Mouse (Mus musculus): ENCODE measurements around the gene Snx4. TPM values are rescaled to one million over a fixed set of nuclear protein-coding genes. Genes with fewer than 3 reads are reported as not detected.

Gene Snx4
- polyA plus RNA-seq, 1 experiment from 2014 or later, result 73.7 TPM

GRCm38 (mm10) chr16:33318059-33318458 is 66.8 kb downstream of the Snx4 start:
- DNase-seq (ENCODE audit: low spot score) (no peak), ATAC-seq (replicated peaks; ENCODE audit: low FRiP score) (no peak)
- Histone ChIP-seq H3K36me3 (ENCODE audit: control insufficient read depth, insufficient read depth, low read length) (no peaks in the 10 kb centered on the region), H3K27me3 (ENCODE audit: control insufficient read depth, insufficient read depth, low read length) (no peaks in the 10 kb centered on the region), H3K4me1 (replicated peaks; ENCODE audit: control insufficient read depth, insufficient read depth, low read length) (no peaks in the 10 kb centered on the region), H3K4me2 (ENCODE audit: low read depth, low read length, severe bottlenecking) (no peak overlapping the region), H3K4me3 (ENCODE audit: low read depth, low read length) (no peak overlapping the region), H3K9ac (ENCODE audit: low read length) (no peak overlapping the region), H3K9me3 (ENCODE audit: control insufficient read depth, low read length) (no peaks in the 10 kb centered on the region), H3K27ac (ENCODE audit: low read depth, low read length) (no peak overlapping the region)
- WGBS, result 93% methylated on average over 7 of the region's 7 CpGs

DNA sequence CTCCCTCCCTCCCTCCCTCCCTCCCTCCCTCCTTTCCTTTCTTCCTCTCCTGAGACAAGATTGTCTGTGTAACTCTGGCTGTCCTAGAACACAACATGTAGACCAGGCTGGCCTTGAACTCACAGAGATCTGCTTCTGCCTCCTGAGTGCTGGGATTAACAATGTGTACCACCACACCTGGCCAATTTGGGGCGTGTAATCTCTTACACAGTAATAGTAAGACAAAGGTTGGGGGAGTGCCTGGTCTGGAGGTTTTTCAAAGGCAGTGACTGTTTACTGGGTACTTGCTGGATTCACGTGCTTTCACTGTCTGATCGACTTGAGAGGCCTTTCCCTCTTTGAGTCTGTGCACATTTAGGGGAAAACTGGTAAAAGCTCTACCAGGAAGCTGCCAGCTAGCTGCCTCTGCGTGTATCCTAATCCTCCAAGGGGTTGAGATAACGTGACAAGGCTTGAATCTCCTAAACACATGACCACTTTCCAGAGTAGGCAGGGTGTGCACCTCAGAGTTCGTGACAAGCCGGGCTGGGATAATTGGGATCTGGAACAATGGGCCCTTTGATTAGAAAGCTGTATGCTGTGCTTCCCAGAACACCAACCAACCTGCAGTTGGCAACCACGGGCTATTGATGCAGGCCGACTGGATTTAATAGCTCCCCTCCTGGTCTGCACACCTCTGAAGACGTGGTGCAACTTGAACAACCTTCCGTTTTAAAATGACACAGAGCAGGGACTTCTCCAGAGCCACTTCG is 74.6 kb downstream of the Snx4 start:
- peak; percentile 66 for DNase-seq (ENCODE audit: low spot score)
- H3K9ac ChIP-seq (ENCODE audit: low read length), result no peak overlapping the region

GRCm38 (mm10) chr16:33326589-33326988 is 75.3 kb downstream of the Snx4 start:
- peak overlapping the region; percentile 26; the same call in 1 of the 2 replicates for H3K27ac ChIP-seq (ENCODE audit: low read depth, low read length)
- WGBS, result 72% methylated on average over 9 of the region's 9 CpGs

More for the DNA sequence above, 74.6 kb downstream of the Snx4 start:
- Histone ChIP-seq H3K27ac (ENCODE audit: low read depth, low read length) (peak overlapping the region; percentile 50; the same call in 1 of the 2 replicates), H3K9me3 (ENCODE audit: control insufficient read depth, low read length) (no peaks in the 10 kb centered on the region; the same call in 1 of the 2 replicates), H3K4me3 (ENCODE audit: low read depth, low read length) (no peak overlapping the region), H3K4me1 (replicated peaks; ENCODE audit: control insufficient read depth, insufficient read depth, low read length) (peaks cover 6% of the 10 kb centered on the region; the same call in 1 of the 2 replicates), H3K36me3 (ENCODE audit: control insufficient read depth, insufficient read depth, low read length) (no peaks in the 10 kb centered on the region), H3K27me3 (ENCODE audit: control insufficient read depth, insufficient read depth, low read length) (no peaks in the 10 kb centered on the region), H3K4me2 (ENCODE audit: low read depth, low read length, severe bottlenecking) (no peak overlapping the region)
- peak; percentile 55; the same call in 1 of the 2 replicates for ATAC-seq (replicated peaks; ENCODE audit: low FRiP score)
- WGBS, result 23% methylated on average over 12 of the region's 12 CpGs

GRCm38 (mm10) chr16:33327101-33327500 is 75.9 kb downstream of the Snx4 start:
- ATAC-seq (replicated peaks; ENCODE audit: low FRiP score) (no peak), DNase-seq (ENCODE audit: low spot score) (no peak)
- no peak overlapping the region for H3K9ac ChIP-seq (ENCODE audit: low read length)
- H3K4me3 ChIP-seq (ENCODE audit: low read depth, low read length), result no peak overlapping the region
- H3K4me2 ChIP-seq (ENCODE audit: low read depth, low read length, severe bottlenecking), result no peak overlapping the region
- H3K36me3 ChIP-seq (ENCODE audit: control insufficient read depth, insufficient read depth, low read length), result no peaks in the 10 kb centered on the region
- no peak overlapping the region for H3K27ac ChIP-seq (ENCODE audit: low read depth, low read length)
- H3K4me1 ChIP-seq (replicated peaks; ENCODE audit: control insufficient read depth, insufficient read depth, low read length), result peaks cover 6% of the 10 kb centered on the region; the same call in 1 of the 2 replicates
- no peaks in the 10 kb centered on the region for H3K27me3 ChIP-seq (ENCODE audit: control insufficient read depth, insufficient read depth, low read length)
- 79% methylated on average over 9 of the region's 9 CpGs for WGBS
- H3K9me3 ChIP-seq (ENCODE audit: control insufficient read depth, low read length), result no peaks in the 10 kb centered on the region; the same call in 1 of the 2 replicates

More at GRCm38 (mm10) chr16:33326589-33326988, 75.3 kb downstream of the Snx4 start:
- Histone ChIP-seq H3K4me1 (replicated peaks; ENCODE audit: control insufficient read depth, insufficient read depth, low read length) (peaks cover 6% of the 10 kb centered on the region; the same call in 1 of the 2 replicates), H3K4me3 (ENCODE audit: low read depth, low read length) (no peak overlapping the region), H3K9me3 (ENCODE audit: control insufficient read depth, low read length) (no peaks in the 10 kb centered on the region; the same call in 1 of the 2 replicates), H3K36me3 (ENCODE audit: control insufficient read depth, insufficient read depth, low read length) (no peaks in the 10 kb centered on the region), H3K4me2 (ENCODE audit: low read depth, low read length, severe bottlenecking) (no peak overlapping the region), H3K9ac (ENCODE audit: low read length) (no peak overlapping the region), H3K27me3 (ENCODE audit: control insufficient read depth, insufficient read depth, low read length) (no peaks in the 10 kb centered on the region)
- DNase-seq (ENCODE audit: low spot score), result no peak
- ATAC-seq (replicated peaks; ENCODE audit: low FRiP score), result no peak

GRCm38 (mm10) chr16:33333015-33333414 is 81.8 kb downstream of the Snx4 start:
- WGBS, result 88% methylated on average over 14 of the region's 14 CpGs

GRCm38 (mm10) chr16:33337177-33337576 is 85.9 kb downstream of the Snx4 start:
- Histone ChIP-seq H3K36me3 (ENCODE audit: control insufficient read depth, insufficient read depth, low read length) (no peaks in the 10 kb centered on the region), H3K27me3 (ENCODE audit: control insufficient read depth, insufficient read depth, low read length) (no peaks in the 10 kb centered on the region), H3K9me3 (ENCODE audit: control insufficient read depth, low read length) (no peaks in the 10 kb centered on the region), H3K9ac (ENCODE audit: low read length) (no peak overlapping the region), H3K4me1 (replicated peaks; ENCODE audit: control insufficient read depth, insufficient read depth, low read length) (no peaks in the 10 kb centered on the region), H3K27ac (ENCODE audit: low read depth, low read length) (no peak overlapping the region), H3K4me2 (ENCODE audit: low read depth, low read length, severe bottlenecking) (no peak overlapping the region), H3K4me3 (ENCODE audit: low read depth, low read length) (no peak overlapping the region)
- 20% methylated on average over 8 of the region's 8 CpGs for WGBS
- ATAC-seq (replicated peaks; ENCODE audit: low FRiP score), result no peak
- peak; percentile 70 for DNase-seq (ENCODE audit: low spot score)

More at GRCm38 (mm10) chr16:33333015-33333414, 81.8 kb downstream of the Snx4 start:
- no peak overlapping the region for H3K27ac ChIP-seq (ENCODE audit: low read depth, low read length)
- no peak overlapping the region for H3K9ac ChIP-seq (ENCODE audit: low read length)
- no peak overlapping the region for H3K4me3 ChIP-seq (ENCODE audit: low read depth, low read length)
- H3K4me2 ChIP-seq (ENCODE audit: low read depth, low read length, severe bottlenecking), result no peak overlapping the region
- H3K9me3 ChIP-seq (ENCODE audit: control insufficient read depth, low read length), result no peaks in the 10 kb centered on the region; the same call in 1 of the 2 replicates
- DNase-seq (ENCODE audit: low spot score) (no peak), ATAC-seq (replicated peaks; ENCODE audit: low FRiP score) (no peak)
- no peaks in the 10 kb centered on the region for H3K27me3 ChIP-seq (ENCODE audit: control insufficient read depth, insufficient read depth, low read length)
- no peaks in the 10 kb centered on the region for H3K4me1 ChIP-seq (replicated peaks; ENCODE audit: control insufficient read depth, insufficient read depth, low read length)
- no peaks in the 10 kb centered on the region for H3K36me3 ChIP-seq (ENCODE audit: control insufficient read depth, insufficient read depth, low read length)

- no peak for ATAC-seq (replicated peaks; ENCODE audit: low FRiP score)
- Histone ChIP-seq H3K4me1 (replicated peaks; ENCODE audit: control insufficient read depth, insufficient read depth, low read length) (no peaks in the 10 kb centered on the region), H3K36me3 (ENCODE audit: control insufficient read depth, insufficient read depth, low read length) (no peaks in the 10 kb centered on the region), H3K4me2 (ENCODE audit: low read depth, low read length, severe bottlenecking) (no peak overlapping the region), H3K27me3 (ENCODE audit: control insufficient read depth, insufficient read depth, low read length) (no peaks in the 10 kb centered on the region), H3K9me3 (ENCODE audit: control insufficient read depth, low read length) (no peaks in the 10 kb centered on the region), H3K27ac (ENCODE audit: low read depth, low read length) (no peak overlapping the region), H3K9ac (ENCODE audit: low read length) (no peak overlapping the region), H3K4me3 (ENCODE audit: low read depth, low read length) (no peak overlapping the region)
- 86% methylated on average over 10 of the region's 10 CpGs for WGBS
- peak; percentile 43 for DNase-seq (ENCODE audit: low spot score)
Observed at GRCm38 (mm10) chr16:33337681-33338080, 86.4 kb downstream of the Snx4 start.

- H3K4me2 ChIP-seq (ENCODE audit: low read depth, low read length, severe bottlenecking), result no peak overlapping the region
- no peaks in the 10 kb centered on the region for H3K36me3 ChIP-seq (ENCODE audit: control insufficient read depth, insufficient read depth, low read length)
- no peak overlapping the region for H3K27ac ChIP-seq (ENCODE audit: low read depth, low read length)
- DNase-seq (ENCODE audit: low spot score) (peak; percentile 44), ATAC-seq (replicated peaks; ENCODE audit: low FRiP score) (no peak)
- H3K4me3 ChIP-seq (ENCODE audit: low read depth, low read length), result no peak overlapping the region
- 88% methylated on average over 4 of the region's 4 CpGs for WGBS
- H3K9ac ChIP-seq (ENCODE audit: low read length), result no peak overlapping the region
- H3K4me1 ChIP-seq (replicated peaks; ENCODE audit: control insufficient read depth, insufficient read depth, low read length), result no peaks in the 10 kb centered on the region
- no peaks in the 10 kb centered on the region for H3K9me3 ChIP-seq (ENCODE audit: control insufficient read depth, low read length)
- no peaks in the 10 kb centered on the region for H3K27me3 ChIP-seq (ENCODE audit: control insufficient read depth, insufficient read depth, low read length)
Observed at GRCm38 (mm10) chr16:33338492-33338891, 87.2 kb downstream of the Snx4 start.

Data from forebrain, embryonic 11.5 days (tissue).